Comparison of ENCODE assay signal across 8 mouse cellular contexts in the genomic region with DNA sequence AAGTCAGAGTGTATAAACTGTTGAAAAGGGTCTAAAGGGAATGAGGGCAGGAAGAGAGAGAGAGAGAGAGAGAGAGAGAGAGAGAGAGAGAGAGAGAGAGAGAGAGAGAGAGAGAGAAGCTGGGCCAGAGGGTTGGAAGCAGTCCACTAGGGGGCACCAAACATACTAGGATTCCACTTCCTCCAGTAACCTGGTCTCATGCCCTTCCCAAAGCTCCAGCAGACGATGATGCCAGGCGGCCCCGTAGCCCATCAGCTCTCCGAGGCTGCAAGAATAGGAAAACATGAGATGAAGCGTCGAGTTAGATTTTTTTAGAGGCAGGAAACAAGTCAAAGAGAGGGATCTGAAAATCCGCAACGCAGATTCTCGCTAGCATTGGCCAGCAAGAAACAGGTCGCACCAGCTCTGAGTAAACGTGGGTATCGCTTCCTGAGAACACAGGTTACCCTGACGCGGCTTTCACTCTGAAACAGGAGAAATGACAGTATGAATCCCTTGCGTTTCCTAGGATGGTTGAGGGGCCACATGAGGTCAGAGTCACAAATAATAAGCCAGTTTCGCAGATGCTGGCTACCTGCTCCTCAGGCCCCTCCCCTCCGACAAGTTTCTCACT. TPM values are rescaled to one million over a fixed set of nuclear protein-coding genes. Genes with fewer than 3 reads are reported as not detected.
DNase-seq lines count a peak whose midpoint lies in the region; ATAC-seq and TF ChIP-seq lines count a peak whose summit lies in the region.

No protein-coding gene starts in this region.

- TF ChIP-seq CTCF in cerebellum, adult 2 months (IDR thresholded peaks at IDR 0.05; ENCODE audit: borderline replicate concordance, insufficient read depth, low read depth, low read length) = peak; percentile 78

- H3K27ac ChIP-seq in cerebellum, adult 2 months (ENCODE audit: insufficient read depth, low read length) = no peak overlapping the region
- H3K27ac ChIP-seq in neural tube, embryonic 15.5 days (replicated peaks) = no peak overlapping the region

- peaks cover 15% of the 10 kb centered on the region for H3K4me1 ChIP-seq in cerebellum, adult 2 months (ENCODE audit: control insufficient read depth, insufficient read depth, low read length)
- peaks cover 8% of the 10 kb centered on the region; the same call in 1 of the 2 replicates for H3K4me1 ChIP-seq in neural tube, embryonic 15.5 days

- WGBS in cerebellum, adult 2 months = 12% methylated on average over 17 of the region's 17 CpGs
- WGBS in neural tube, embryonic 15.5 days = 20% methylated on average over 17 of the region's 17 CpGs

- H3K36me3 ChIP-seq in neural tube, embryonic 15.5 days = no peaks in the 10 kb centered on the region

- H3K4me3 ChIP-seq in cerebellum, adult 2 months (replicated peaks; ENCODE audit: insufficient read depth, low read depth, low read length) = peak overlapping the region; percentile 70
- peak overlapping the region; percentile 31 for H3K4me3 ChIP-seq in neural tube, embryonic 15.5 days (replicated peaks)

- TF ChIP-seq POLR2A in cerebellum, adult 2 months (IDR thresholded peaks at IDR 0.05; ENCODE audit: borderline replicate concordance, insufficient read depth, low read length) = no peak

- peak; percentile 59 to 68; a peak in 2 of 4 replicates for ATAC-seq in hematopoietic stem cell, adult 5-6 weeks (replicated peaks in 1 of 2; ENCODE audit: insufficient read depth in 1 of 2, low FRiP score in 2 of 2, low TSS enrichment in 1 of 2, low read depth in 1 of 2, poor library complexity in 2 of 2, severe bottlenecking in 2 of 2)
- peak; percentile 83 for ATAC-seq in neural tube, embryonic 15.5 days (ENCODE audit: low FRiP score)

- H3K4me2 ChIP-seq in neural tube, embryonic 15.5 days = peak overlapping the region; percentile 63

- DNase-seq in Muller cell, postnatal 12 days (ENCODE audit: inconsistent ontology term) = peak; percentile 75
- peak; percentile 84 for DNase-seq in cerebellum, adult 2 months
- peak; percentile 90 for DNase-seq in forelimb bud, embryonic 11.5 days (ENCODE audit: low read depth, low spot score)
- peak; percentile 67 to 89 for DNase-seq in layer of hippocampus, adult 8-10 months (ENCODE audit: low spot score in 2 of 2)
- peak; percentile 39 to 63 for DNase-seq in lung, adult 18-20 months
- peak; percentile 34 to 52 for DNase-seq in thymus, postnatal 36 days

- H3K27me3 ChIP-seq in cerebellum, adult 2 months (ENCODE audit: control insufficient read depth, insufficient read depth, low read length) = no peaks in the 10 kb centered on the region
- no peaks in the 10 kb centered on the region for H3K27me3 ChIP-seq in neural tube, embryonic 15.5 days (replicated peaks)

- H3K9ac ChIP-seq in neural tube, embryonic 15.5 days (replicated peaks) = peak overlapping the region; percentile 24; the same call in 1 of the 2 replicates

- H3K9me3 ChIP-seq in neural tube, embryonic 15.5 days (replicated peaks) = no peaks in the 10 kb centered on the region

RNA-seq across cellular contexts. Expression of gene Mfsd6l, which starts 10.6 kb away (rescaled TPM):
- polyA plus RNA-seq in cerebellum, adult 2 months (2012; rRNA removed) = 0.05 TPM in 2 replicates
- total RNA-seq in hematopoietic stem cell, adult 5-6 weeks (2017) = not detected in 2 replicates
- not detected for total RNA-seq in layer of hippocampus, adult 8-10 months (2022)
- polyA plus RNA-seq in neural tube, embryonic 15.5 days (2015; fragmentation: Nextera tagmentation; extraction: Ambion mirVana) = 0.23 TPM in 1 of 2 replicates, not detected in the other

RNA-seq across cellular contexts. Expression of gene Ccdc42, which starts 20.3 kb away (rescaled TPM):
- polyA plus RNA-seq in cerebellum, adult 2 months (2012; rRNA removed) = 0.27 and 0.29 TPM in 2 replicates
- not detected in 2 replicates for total RNA-seq in hematopoietic stem cell, adult 5-6 weeks (2017)
- total RNA-seq in layer of hippocampus, adult 8-10 months (2022) = 1 to 10 TPM; 1.8 to 2.5 (median 2.0) TPM
- 0.20 TPM in 1 of 2 replicates, not detected in the other for polyA plus RNA-seq in neural tube, embryonic 15.5 days (2015; fragmentation: Nextera tagmentation; extraction: Ambion mirVana)
